17 mouse cellular contexts compared by ENCODE assay signal in genomic region chr1:52312076-52312633, GRCm38 (mm10).
"Had no signal": no experiment of that assay in that cellular context is flagged by ENCODE, and none has a peak within 500 bp of the region (broad histone marks: within the 10 kb centered on the region; RNA-seq: fewer than 3 reads in every experiment).

No protein-coding gene starts in this region.

- DNase-seq: kidney, postnatal 25 days; layer of hippocampus, adult 9-11 months; liver; liver, embryonic 13.5 days; lung, adult 2 months; lung, postnatal 14 days; lung, postnatal 4 days; right cerebral cortex, postnatal 25 days; spleen, adult 18-20 months; thymus, postnatal 25 days had no signal

- H3K27me3 ChIP-seq: limb, embryonic 13.5 days; liver, embryonic 13.5 days; stomach, embryonic 15.5 days had no signal

- H3K9me3 ChIP-seq: limb, embryonic 10.5 days; limb, embryonic 13.5 days; liver, embryonic 13.5 days; stomach, embryonic 15.5 days had no signal

- ATAC-seq: midbrain, embryonic 16.5 days had no signal

- H3K36me3 ChIP-seq: limb, embryonic 10.5 days; limb, embryonic 13.5 days; liver, embryonic 13.5 days; stomach, embryonic 15.5 days had no signal

- H3K4me3 ChIP-seq: layer of hippocampus, adult 2 months; limb, embryonic 10.5 days; limb, embryonic 13.5 days; liver, embryonic 13.5 days; stomach, embryonic 15.5 days had no signal

- H3K4me2 ChIP-seq: limb, embryonic 13.5 days; liver, embryonic 13.5 days; midbrain, embryonic 11.5 days; stomach, embryonic 15.5 days had no signal

- H3K4me1 ChIP-seq: liver, embryonic 13.5 days; stomach, embryonic 15.5 days had no signal

- H3K9ac ChIP-seq: limb, embryonic 13.5 days; liver, embryonic 13.5 days; stomach, embryonic 15.5 days had no signal

- H3K27ac ChIP-seq: kidney, postnatal 0 days; layer of hippocampus, adult 2 months; limb, embryonic 10.5 days; limb, embryonic 13.5 days; liver, embryonic 13.5 days; stomach, embryonic 15.5 days had no signal
